ENCODE assay signal across 9 mouse cellular contexts in the genomic region with DNA sequence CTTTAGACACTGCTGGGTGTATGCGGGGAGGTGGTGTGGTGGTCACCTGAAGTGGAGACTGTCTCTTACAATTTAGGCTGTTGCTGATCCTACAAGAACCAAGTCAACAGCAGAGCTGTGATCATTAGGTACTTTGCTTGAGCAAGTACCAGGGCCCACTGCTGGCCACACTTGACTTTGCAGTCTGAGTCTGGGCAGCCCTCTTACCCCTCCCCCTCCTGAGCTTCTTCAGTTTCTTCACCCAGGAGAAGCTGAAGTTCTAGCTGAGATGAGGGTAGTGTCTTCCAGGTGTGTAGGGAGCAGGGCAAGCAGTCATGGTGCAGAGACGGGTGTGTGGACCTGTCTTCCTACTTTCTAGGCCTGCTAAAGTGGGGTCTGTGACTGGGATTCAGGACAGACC. TPM values are rescaled to one million over a fixed set of nuclear protein-coding genes. Genes with fewer than 3 reads are reported as not detected.
DNase-seq lines count a peak whose midpoint lies in the region; ATAC-seq lines count a peak whose summit lies in the region.
"Had no signal": no experiment of that assay in that cellular context is flagged by ENCODE, and none has a peak within 500 bp of the region (broad histone marks: within the 10 kb centered on the region; RNA-seq: fewer than 3 reads in every experiment).

No protein-coding gene starts in this region.

- H3K9me3 ChIP-seq in midbrain, embryonic 10.5 days (replicated peaks) = no peaks in the 10 kb centered on the region
- H3K9me3 ChIP-seq in midbrain, embryonic 11.5 days (ENCODE audit: control insufficient read depth, low read length) = no peaks in the 10 kb centered on the region
- no peaks in the 10 kb centered on the region for H3K9me3 ChIP-seq in limb, embryonic 11.5 days (ENCODE audit: control insufficient read depth, low read length)
- H3K9me3 ChIP-seq: liver, embryonic 13.5 days had no signal

- no peaks in the 10 kb centered on the region; the same call in 1 of the 2 replicates for H3K36me3 ChIP-seq in midbrain, embryonic 10.5 days
- no peaks in the 10 kb centered on the region for H3K36me3 ChIP-seq in midbrain, embryonic 11.5 days (ENCODE audit: control insufficient read depth, insufficient read depth, low read length)
- no peaks in the 10 kb centered on the region for H3K36me3 ChIP-seq in limb, embryonic 11.5 days (ENCODE audit: control insufficient read depth, insufficient read depth, low read length)
- H3K36me3 ChIP-seq: liver, embryonic 13.5 days had no signal

- H3K27me3 ChIP-seq in midbrain, embryonic 10.5 days (ENCODE audit: low read depth, poor library complexity, severe bottlenecking) = no peaks in the 10 kb centered on the region
- no peaks in the 10 kb centered on the region for H3K27me3 ChIP-seq in midbrain, embryonic 11.5 days (ENCODE audit: control insufficient read depth, insufficient read depth, low read length)
- no peaks in the 10 kb centered on the region for H3K27me3 ChIP-seq in limb, embryonic 11.5 days (ENCODE audit: control insufficient read depth, insufficient read depth, low read length)

- H3K4me1 ChIP-seq in midbrain, embryonic 10.5 days = peaks cover 30% of the 10 kb centered on the region
- no peaks in the 10 kb centered on the region for H3K4me1 ChIP-seq in midbrain, embryonic 11.5 days (ENCODE audit: control insufficient read depth, insufficient read depth, low read length)
- 0 out of 2 replicates have a peak, but pooled peaks cover 6% of the 10 kb centered on the region for H3K4me1 ChIP-seq in limb, embryonic 11.5 days (ENCODE audit: control insufficient read depth, insufficient read depth, low read length)

- ATAC-seq in midbrain, embryonic 11.5 days (ENCODE audit: low FRiP score) = no peak; the same call in 1 of the 2 replicates
- ATAC-seq in limb, embryonic 11.5 days (ENCODE audit: insufficient number of reproducible peaks, low FRiP score, low TSS enrichment, low read depth) = no peak
- ATAC-seq in neutrophil, adult 5-6 weeks (ENCODE audit: extremely low read depth, insufficient number of reproducible peaks, low FRiP score, poor library complexity, severe bottlenecking) = peak; percentile 57
- ATAC-seq in erythroblast, adult 5-6 weeks (replicated peaks; ENCODE audit: low FRiP score, poor library complexity, severe bottlenecking) = no peak

- no peak overlapping the region for H3K4me2 ChIP-seq in midbrain, embryonic 11.5 days
- no peak overlapping the region for H3K4me2 ChIP-seq in limb, embryonic 11.5 days (ENCODE audit: low read depth, severe bottlenecking)
- H3K4me2 ChIP-seq: liver, embryonic 13.5 days had no signal

- 83% methylated on average over 2 of the region's 2 CpGs for WGBS in midbrain, embryonic 10.5 days
- 86% methylated on average over 2 of the region's 2 CpGs for WGBS in midbrain, embryonic 11.5 days
- 74% methylated on average over 2 of the region's 2 CpGs for WGBS in limb, embryonic 11.5 days

- DNase-seq in midbrain, embryonic 10.5 days (ENCODE audit: low spot score) = peak; percentile 27
- no peak for DNase-seq in midbrain, embryonic 11.5 days (ENCODE audit: low spot score, missing footprints)
- peak; percentile 47 to 57 for DNase-seq in cerebellum, adult 18-20 months
- peak; percentile 43 for DNase-seq in frontal cortex, postnatal 10 days (ENCODE audit: low spot score in 2 of 2)
- peak; percentile 17 for DNase-seq in kidney, adult 11 months
- peak; percentile 38 for DNase-seq in limb, embryonic 11.5 days (ENCODE audit: low spot score)
- DNase-seq: liver, embryonic 13.5 days had no signal

- H3K4me3 ChIP-seq in midbrain, embryonic 10.5 days = no peak overlapping the region
- no peak overlapping the region for H3K4me3 ChIP-seq in midbrain, embryonic 11.5 days (ENCODE audit: low read depth, low read length)
- H3K4me3 ChIP-seq in limb, embryonic 11.5 days (ENCODE audit: low read depth, low read length) = no peak overlapping the region

- no peak overlapping the region for H3K9ac ChIP-seq in midbrain, embryonic 11.5 days (ENCODE audit: low read length)
- no peak overlapping the region for H3K9ac ChIP-seq in limb, embryonic 11.5 days (ENCODE audit: low read length)
- H3K9ac ChIP-seq: liver, embryonic 13.5 days had no signal

- no peak overlapping the region for H3K27ac ChIP-seq in midbrain, embryonic 10.5 days (replicated peaks)
- H3K27ac ChIP-seq in midbrain, embryonic 11.5 days (ENCODE audit: low read depth, low read length) = no peak overlapping the region
- H3K27ac ChIP-seq in limb, embryonic 11.5 days (replicated peaks; ENCODE audit: low read depth, low read length) = no peak overlapping the region
- H3K27ac ChIP-seq: liver, embryonic 13.5 days had no signal

RNA-seq across cellular contexts. Expression of gene Bmyc, which starts 1.6 kb away (rescaled TPM):
- 70.8 and 77.6 TPM in 2 replicates for polyA plus RNA-seq in midbrain, embryonic 10.5 days (2016; fragmentation: Nextera tagmentation; extraction: Ambion mirVana)
- polyA plus RNA-seq in midbrain, embryonic 11.5 days (2014; fragmentation: Nextera tagmentation; extraction: Ambion mirVana) = 57.1 and 59.7 TPM in 2 replicates
- 73.9 and 79.2 TPM in 2 replicates for polyA plus RNA-seq in limb, embryonic 11.5 days (2014; fragmentation: Nextera tagmentation; extraction: Ambion mirVana)
- 10.3 and 14.4 TPM in 2 replicates for total RNA-seq in neutrophil, adult 5-6 weeks (2017)
- 1.5 and 2.3 TPM in 2 replicates for total RNA-seq in erythroblast, adult 5-6 weeks (2015; ENCODE audit: low replicate concordance)
- not detected in 2 replicates for total RNA-seq in erythroblast, adult 5-6 weeks (2017; ENCODE audit: low replicate concordance)

RNA-seq across cellular contexts. Expression of gene Obp2a, which starts 8.3 kb away (rescaled TPM):
- polyA plus RNA-seq in midbrain, embryonic 10.5 days (2016; fragmentation: Nextera tagmentation; extraction: Ambion mirVana) = not detected in 2 replicates
- not detected in 2 replicates for polyA plus RNA-seq in midbrain, embryonic 11.5 days (2014; fragmentation: Nextera tagmentation; extraction: Ambion mirVana)
- polyA plus RNA-seq in limb, embryonic 11.5 days (2014; fragmentation: Nextera tagmentation; extraction: Ambion mirVana) = not detected in 2 replicates
- not detected in 2 replicates for total RNA-seq in neutrophil, adult 5-6 weeks (2017)
- total RNA-seq in erythroblast, adult 5-6 weeks (2015; ENCODE audit: low replicate concordance) = not detected in 2 replicates
- not detected in 2 replicates for total RNA-seq in erythroblast, adult 5-6 weeks (2017; ENCODE audit: low replicate concordance)
- polyA plus RNA-seq: liver, embryonic 13.5 days had no signal

RNA-seq across cellular contexts. Expression of gene Lcn10, which starts 25.6 kb away (rescaled TPM):
- not detected in 2 replicates for polyA plus RNA-seq in midbrain, embryonic 10.5 days (2016; fragmentation: Nextera tagmentation; extraction: Ambion mirVana)
- polyA plus RNA-seq in midbrain, embryonic 11.5 days (2014; fragmentation: Nextera tagmentation; extraction: Ambion mirVana) = not detected in 2 replicates
- not detected in 2 replicates for polyA plus RNA-seq in limb, embryonic 11.5 days (2014; fragmentation: Nextera tagmentation; extraction: Ambion mirVana)
- total RNA-seq in neutrophil, adult 5-6 weeks (2017) = not detected in 2 replicates
- not detected in 2 replicates for total RNA-seq in erythroblast, adult 5-6 weeks (2015; ENCODE audit: low replicate concordance)
- total RNA-seq in erythroblast, adult 5-6 weeks (2017; ENCODE audit: low replicate concordance) = not detected in 2 replicates
- polyA plus RNA-seq: liver, embryonic 13.5 days had no signal

RNA-seq across cellular contexts. Expression of gene Obp2b, which starts 28.7 kb away (rescaled TPM):
- polyA plus RNA-seq in midbrain, embryonic 10.5 days (2016; fragmentation: Nextera tagmentation; extraction: Ambion mirVana) = not detected in 2 replicates
- polyA plus RNA-seq in midbrain, embryonic 11.5 days (2014; fragmentation: Nextera tagmentation; extraction: Ambion mirVana) = not detected in 2 replicates
- not detected in 2 replicates for polyA plus RNA-seq in limb, embryonic 11.5 days (2014; fragmentation: Nextera tagmentation; extraction: Ambion mirVana)
- not detected in 2 replicates for total RNA-seq in neutrophil, adult 5-6 weeks (2017)
- total RNA-seq in erythroblast, adult 5-6 weeks (2015; ENCODE audit: low replicate concordance) = not detected in 2 replicates
- not detected in 2 replicates for total RNA-seq in erythroblast, adult 5-6 weeks (2017; ENCODE audit: low replicate concordance)
- polyA plus RNA-seq: liver, embryonic 13.5 days had no signal

RNA-seq across cellular contexts. Expression of gene Lcn6, which starts 31.5 kb away (rescaled TPM):
- polyA plus RNA-seq in midbrain, embryonic 10.5 days (2016; fragmentation: Nextera tagmentation; extraction: Ambion mirVana) = not detected in 2 replicates
- polyA plus RNA-seq in midbrain, embryonic 11.5 days (2014; fragmentation: Nextera tagmentation; extraction: Ambion mirVana) = not detected in 2 replicates
- polyA plus RNA-seq in limb, embryonic 11.5 days (2014; fragmentation: Nextera tagmentation; extraction: Ambion mirVana) = not detected in 2 replicates
- total RNA-seq in neutrophil, adult 5-6 weeks (2017) = not detected in 2 replicates
- total RNA-seq in erythroblast, adult 5-6 weeks (2015; ENCODE audit: low replicate concordance) = not detected in 2 replicates
- total RNA-seq in erythroblast, adult 5-6 weeks (2017; ENCODE audit: low replicate concordance) = not detected in 2 replicates
- polyA plus RNA-seq: liver, embryonic 13.5 days had no signal
